Mouse (Mus musculus) kidney, adult 8-10 months (tissue): ENCODE measurements around the gene Fam171a1.
"Not testable (repeated sequence)": the region's sequence is repeated elsewhere in the genome, so short reads cannot be mapped to it uniquely, and the experiment has no call there.

Experiments
- DNase-seq, 2 experiments: peaks; one replicate each; pipeline ENCODE4 v3.0.0; 2022

Gene Fam171a1

GRCm38 (mm10) chr2:3174890-3175289 is 60.9 kb downstream of the Fam171a1 start:
- DNase-seq: no peak

GRCm38 (mm10) chr2:3175988-3176387 is 62.0 kb downstream of the Fam171a1 start:
- DNase-seq: not testable (repeated sequence)

GRCm38 (mm10) chr2:3176751-3177150 is 62.7 kb downstream of the Fam171a1 start:
- no peak for DNase-seq

GRCm38 (mm10) chr2:3180550-3180949 is 66.5 kb downstream of the Fam171a1 start:
- no peak for DNase-seq

GRCm38 (mm10) chr2:3183656-3184055 is 69.6 kb downstream of the Fam171a1 start:
- no peak for DNase-seq

GRCm38 (mm10) chr2:3185335-3185734 is 71.3 kb downstream of the Fam171a1 start:
- peak; percentile 26 to 50 for DNase-seq

- no peak for DNase-seq
Observed at GRCm38 (mm10) chr2:3188745-3189475, 74.9 kb downstream of the Fam171a1 start.

GRCm38 (mm10) chr2:3191149-3191548 is 77.1 kb downstream of the Fam171a1 start:
- DNase-seq: no peak

GRCm38 (mm10) chr2:3195511-3195910 is 81.5 kb downstream of the Fam171a1 start:
- DNase-seq: peak in 1 of 2 experiments; percentile 23

GRCm38 (mm10) chr2:3200422-3200821 is 86.4 kb downstream of the Fam171a1 start:
- no peak for DNase-seq

GRCm38 (mm10) chr2:3206975-3207642 is 93.1 kb downstream of the Fam171a1 start:
- DNase-seq: no peak

- no peak for DNase-seq
Observed at GRCm38 (mm10) chr2:3215480-3215879, 101.5 kb downstream of the Fam171a1 start.

- no peak for DNase-seq
Observed at GRCm38 (mm10) chr2:3216617-3217016, 102.6 kb downstream of the Fam171a1 start.

- not testable (repeated sequence) for DNase-seq
Observed at GRCm38 (mm10) chr2:3217577-3217976, 103.6 kb downstream of the Fam171a1 start.

GRCm38 (mm10) chr2:3218225-3218624 is 104.2 kb downstream of the Fam171a1 start:
- DNase-seq: no peak

- DNase-seq: peak in 1 of 2 experiments; percentile 16
Observed at GRCm38 (mm10) chr2:3228475-3228874, 114.5 kb downstream of the Fam171a1 start.

GRCm38 (mm10) chr2:3229060-3229459 is 115.0 kb downstream of the Fam171a1 start:
- DNase-seq: peak; percentile 50 to 78

- no peak for DNase-seq
Observed at GRCm38 (mm10) chr2:3239255-3239654, 125.2 kb downstream of the Fam171a1 start.

GRCm38 (mm10) chr2:3244251-3244650 is 130.2 kb downstream of the Fam171a1 start:
- DNase-seq: no peak

- no peak for DNase-seq
Observed at GRCm38 (mm10) chr2:3251309-3251708, 137.3 kb downstream of the Fam171a1 start.

- DNase-seq: no peak
Observed at GRCm38 (mm10) chr2:3266466-3266865, 152.4 kb downstream of the Fam171a1 start.

GRCm38 (mm10) chr2:3267879-3268278 is 153.9 kb downstream of the Fam171a1 start:
- DNase-seq: no peak

GRCm38 (mm10) chr2:3273349-3273748 is 159.3 kb downstream of the Fam171a1 start:
- DNase-seq: no peak

- DNase-seq: no peak
Observed at GRCm38 (mm10) chr2:3276106-3276505, 162.1 kb downstream of the Fam171a1 start.
